ENCODE assay signal across 17 mouse cellular contexts in the genomic region with DNA sequence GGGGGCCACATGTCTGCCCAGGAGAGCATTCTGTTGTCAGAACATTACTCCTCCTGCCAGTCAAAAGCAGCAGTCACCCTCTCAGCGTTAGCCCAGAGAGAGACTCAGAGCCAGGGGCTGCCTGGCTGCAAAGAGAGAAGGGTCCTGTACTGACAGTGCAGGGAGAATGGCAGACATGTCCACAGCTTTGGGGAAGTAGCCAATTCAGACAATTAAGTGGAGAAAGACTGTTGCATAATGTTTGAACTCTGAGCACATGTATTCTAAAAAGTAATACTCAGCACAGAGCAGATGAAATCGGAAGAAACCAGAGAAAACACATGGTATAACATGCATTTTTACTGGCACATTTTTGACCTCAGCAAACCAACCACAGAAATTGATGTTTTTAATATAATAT.
"Had no signal": no experiment of that assay in that cellular context is flagged by ENCODE, and none has a peak within 500 bp of the region (broad histone marks: within the 10 kb centered on the region; RNA-seq: fewer than 3 reads in every experiment).

No protein-coding gene starts in this region.

- H3K9me3 ChIP-seq: intestine, embryonic 15.5 days; liver, embryonic 13.5 days; midbrain, embryonic 15.5 days; stomach, embryonic 15.5 days had no signal

- H3K4me1 ChIP-seq: liver, embryonic 13.5 days; midbrain, embryonic 12.5 days; midbrain, embryonic 15.5 days; stomach, embryonic 15.5 days had no signal

- H3K9ac ChIP-seq: intestine, embryonic 15.5 days; liver, embryonic 13.5 days; midbrain, embryonic 12.5 days; midbrain, embryonic 15.5 days; stomach, embryonic 15.5 days had no signal

- H3K27ac ChIP-seq: intestine, embryonic 15.5 days; layer of hippocampus, adult 2 months; liver, embryonic 13.5 days; midbrain, embryonic 12.5 days; midbrain, embryonic 15.5 days; stomach, embryonic 15.5 days had no signal

- H3K4me3 ChIP-seq: intestine, embryonic 15.5 days; layer of hippocampus, adult 2 months; liver, embryonic 13.5 days; midbrain, embryonic 12.5 days; midbrain, embryonic 15.5 days; stomach, embryonic 15.5 days had no signal

- H3K4me2 ChIP-seq: intestine, embryonic 15.5 days; liver, embryonic 13.5 days; midbrain, embryonic 12.5 days; midbrain, embryonic 15.5 days; stomach, embryonic 15.5 days had no signal

- DNase-seq: kidney, adult 18-20 months; kidney, adult 9 months; kidney, postnatal 14 days; layer of hippocampus, adult 9-11 months; liver, embryonic 13.5 days; lung, adult 2 months; lung, postnatal 14 days; right cerebral cortex, adult 18-20 months; right cerebral cortex, postnatal 25 days; spleen, adult 18-20 months; thymus, adult 18-20 months; thymus, postnatal 36 days had no signal

- H3K27me3 ChIP-seq: intestine, embryonic 15.5 days; liver, embryonic 13.5 days; midbrain, embryonic 12.5 days; midbrain, embryonic 15.5 days; stomach, embryonic 15.5 days had no signal

- H3K36me3 ChIP-seq: intestine, embryonic 15.5 days; liver, embryonic 13.5 days; midbrain, embryonic 12.5 days; midbrain, embryonic 15.5 days; stomach, embryonic 15.5 days had no signal

- ATAC-seq: intestine, embryonic 15.5 days; midbrain, embryonic 15.5 days had no signal
